Mouse (Mus musculus) splenic B cell, adult 2 months (primary cell): ENCODE data around the gene Fpgs.

ENCODE experiments used
- DNase-seq: peaks from one replicate; pipeline ENCODE4 v3.0.0-alpha.2; 2011; ENCODE audit warnings: low read depth, low spot score
- H3K27me3 ChIP-seq: 2 replicates; pipeline ENCODE4 v1.6.1; 2012; ENCODE audit warnings: mild to moderate bottlenecking, low read length, moderate library complexity, mixed read lengths; ENCODE audit not compliant: control insufficient read depth, poor library complexity, insufficient read depth, severe bottlenecking
- H3K36me3 ChIP-seq: 2 replicates; pipeline ENCODE4 v1.6.1; 2012; ENCODE audit warnings: mild to moderate bottlenecking, low read length, moderate library complexity, mixed read lengths; ENCODE audit not compliant: control insufficient read depth, poor library complexity, insufficient read depth, severe bottlenecking

The Fpgs gene

DNA sequence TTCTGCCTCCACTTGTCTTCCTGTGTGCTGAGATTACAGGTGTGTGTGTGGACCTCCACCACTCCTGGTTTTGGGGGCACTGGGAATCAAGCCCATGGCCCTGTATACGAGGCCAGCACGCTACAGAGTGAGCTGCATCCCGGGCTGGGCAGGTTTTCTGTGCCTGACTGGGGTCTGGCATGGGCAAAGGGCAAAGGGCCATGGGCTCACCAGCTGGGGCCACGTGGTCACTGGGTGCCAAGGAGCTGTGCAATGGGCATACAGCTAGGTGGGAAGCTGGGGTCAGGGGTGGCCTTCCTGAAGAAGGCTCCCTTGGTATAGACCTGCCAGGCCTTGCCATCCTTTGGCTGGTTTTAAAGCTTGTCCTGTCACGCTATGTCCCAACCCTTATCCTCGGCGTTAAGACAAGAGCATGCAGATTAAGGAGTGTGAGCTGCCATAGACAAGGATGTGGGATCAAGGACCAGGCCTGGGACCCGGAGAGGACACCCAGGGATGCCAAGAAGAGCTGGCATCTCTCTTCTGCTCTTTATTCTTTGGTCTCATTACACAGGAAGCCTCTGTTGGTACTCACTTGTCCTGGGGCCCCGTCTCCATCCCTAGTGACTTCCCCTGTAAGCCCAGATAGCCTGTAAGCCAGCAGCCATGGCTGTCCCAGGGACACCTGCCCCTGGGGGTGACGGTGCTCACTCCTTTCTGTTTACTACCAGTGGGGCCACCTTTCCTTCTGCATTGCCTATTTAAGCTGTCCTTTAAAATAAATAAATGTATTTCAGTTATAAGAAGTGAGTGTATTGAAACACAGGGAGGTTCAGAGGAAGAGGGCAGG, 69.5 kb downstream of the Fpgs start:
- Histone ChIP-seq H3K27me3 (no peaks in the 10 kb centered on the region), H3K36me3 (no peaks in the 10 kb centered on the region)
- DNase-seq, result no peak

DNA sequence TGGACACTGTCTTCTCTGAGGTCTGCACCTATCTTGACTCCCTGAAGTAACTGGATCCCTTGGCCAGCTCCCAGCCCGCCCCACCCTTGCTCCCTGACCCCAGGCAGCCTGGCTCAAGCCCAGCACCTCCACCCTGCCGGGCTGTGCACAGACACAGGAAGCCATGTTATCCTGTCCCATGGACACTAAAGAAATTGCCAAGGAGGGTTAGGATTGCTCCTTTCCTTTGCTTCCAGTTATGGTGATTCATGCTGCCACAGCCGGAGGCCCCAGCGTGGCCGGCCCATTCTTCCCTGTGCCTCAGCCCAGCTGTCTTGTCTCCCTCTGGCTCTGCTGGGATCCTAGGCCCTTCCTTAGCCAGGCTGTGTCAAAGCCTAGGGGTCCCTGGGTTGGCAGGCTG, 70.3 kb downstream of the Fpgs start:
- DNase-seq, result no peak
- Histone ChIP-seq H3K27me3 (no peaks in the 10 kb centered on the region), H3K36me3 (no peaks in the 10 kb centered on the region)
